Mouse (Mus musculus): ENCODE data around the gene Slc4a5. TPM values are rescaled to one million over a fixed set of nuclear protein-coding genes. Genes with fewer than 3 reads are reported as not detected.

Slc4a5 gene
- 0.02 TPM for polyA plus RNA-seq (2012; fragmentation: generic; extraction: Trizol)

DNA sequence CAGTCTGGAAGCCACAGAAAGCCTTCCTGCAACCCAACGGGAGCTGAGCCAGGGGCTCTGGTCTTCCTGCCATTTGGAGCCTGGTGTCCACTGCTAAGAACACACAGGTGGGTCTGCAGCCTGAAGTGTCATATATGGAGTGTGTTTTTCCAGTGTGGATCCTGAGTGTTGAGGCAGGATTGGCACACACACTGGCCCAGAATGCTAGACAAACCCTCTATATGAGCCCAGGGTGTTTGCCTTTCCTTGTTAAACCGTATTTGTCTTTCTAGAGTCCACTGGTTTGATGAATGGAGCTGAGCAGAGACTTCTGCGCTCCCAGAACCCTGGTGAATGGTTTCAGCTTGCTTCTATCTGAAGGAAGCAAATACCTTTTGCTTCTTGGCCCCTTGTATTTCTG is at the start of gene Slc4a5:
Slc4a5 (plus strand) TSS at position 15 of the 400 bp plus-strand sequence.
- peaks cover 37% of the 10 kb centered on the region for H3K27me3 ChIP-seq (ENCODE audit: control insufficient read depth, insufficient read depth, insufficient read length)
- H3K4me2 ChIP-seq (ENCODE audit: low read depth): no peak within 1 kb of the TSS
- H3ac ChIP-seq (ENCODE audit: control insufficient read depth, insufficient read length): no peak within 1 kb of the TSS
- no peaks in the 10 kb centered on the region for H3K36me3 ChIP-seq (ENCODE audit: control insufficient read depth, insufficient read depth)
- TF ChIP-seq E2F4 (IDR thresholded peaks at IDR 0.05; ENCODE audit: insufficient read depth) (no peak), MYOD1 (IDR thresholded peaks at IDR 0.05; ENCODE audit: control insufficient read depth in 1 of 3, insufficient read length in 2 of 3, low read depth in 2 of 3) (no peak), POLR2A (IDR thresholded peaks at IDR 0.05; ENCODE audit: insufficient read length, low read depth) (no peak), TCF12 (IDR thresholded peaks at IDR 0.05; ENCODE audit: insufficient read depth, poor library complexity, severe bottlenecking) (no peak)
- H3K79me2 ChIP-seq (ENCODE audit: control insufficient read depth, insufficient read depth): no peaks in the 10 kb centered on the region
- H3K4me3 ChIP-seq: no peak within 1 kb of the TSS

- TF ChIP-seq POLR2AphosphoS2 (IDR thresholded peaks at IDR 0.05; ENCODE audit: insufficient read length, low read depth) (no peak), POLR2A (IDR thresholded peaks at IDR 0.05; ENCODE audit: insufficient read length, low read depth) (no peak), MYOD1 (IDR thresholded peaks at IDR 0.05; ENCODE audit: control insufficient read depth in 1 of 3, insufficient read length in 2 of 3, low read depth in 2 of 3) (no peak)
Observed at GRCm38 (mm10) chr6:83169872-83170271, 49.8 kb upstream of the Slc4a5 start.

GRCm38 (mm10) chr6:83171063-83171462 is 48.6 kb upstream of the Slc4a5 start:
- TF ChIP-seq MAX (IDR thresholded peaks at IDR 0.05; ENCODE audit: low read depth): no peak
- TF ChIP-seq TCF12 (IDR thresholded peaks at IDR 0.05; ENCODE audit: insufficient read depth, poor library complexity, severe bottlenecking): no peak
- no peak for TF ChIP-seq SRF (IDR thresholded peaks at IDR 0.05; ENCODE audit: control insufficient read depth, insufficient read length, low read depth)
- TF ChIP-seq CEBPB (IDR thresholded peaks at IDR 0.05; ENCODE audit: insufficient read depth, poor library complexity, severe bottlenecking): no peak
- no peak for TF ChIP-seq E2F4 (IDR thresholded peaks at IDR 0.05; ENCODE audit: insufficient read depth)
- TF ChIP-seq USF1 (IDR thresholded peaks at IDR 0.05; ENCODE audit: low read depth): no peak
- no peak for TF ChIP-seq MYOG (IDR thresholded peaks at IDR 0.05; ENCODE audit: control insufficient read depth in 1 of 3, insufficient read depth in 1 of 3, insufficient read length in 2 of 3, low read depth in 2 of 3)
- no peak for TF ChIP-seq POLR2A (IDR thresholded peaks at IDR 0.05; ENCODE audit: insufficient read length, low read depth)
- no peak for TF ChIP-seq TCF3 (IDR thresholded peaks at IDR 0.05; ENCODE audit: insufficient read length, low read depth)
- no peak for TF ChIP-seq MYOD1 (IDR thresholded peaks at IDR 0.05; ENCODE audit: control insufficient read depth in 1 of 3, insufficient read length in 2 of 3, low read depth in 2 of 3)
- TF ChIP-seq POLR2AphosphoS2 (IDR thresholded peaks at IDR 0.05; ENCODE audit: insufficient read length, low read depth): no peak
- TF ChIP-seq REST (IDR thresholded peaks at IDR 0.05; ENCODE audit: insufficient read depth, insufficient read length): no peak
- no peaks in the 10 kb centered on the region for H3K27me3 ChIP-seq (ENCODE audit: control insufficient read depth, insufficient read depth, insufficient read length)
- H3K4me2 ChIP-seq (ENCODE audit: low read depth): no peak overlapping the region
- H3K36me3 ChIP-seq (ENCODE audit: control insufficient read depth, insufficient read depth): no peaks in the 10 kb centered on the region
- H3K4me3 ChIP-seq: no peak overlapping the region
- no peak overlapping the region for H3ac ChIP-seq (ENCODE audit: control insufficient read depth, insufficient read length)
- peaks cover 61% of the 10 kb centered on the region for H3K79me2 ChIP-seq (ENCODE audit: control insufficient read depth, insufficient read depth)

More at GRCm38 (mm10) chr6:83169872-83170271, 49.8 kb upstream of the Slc4a5 start:
- H3K79me2 ChIP-seq (ENCODE audit: control insufficient read depth, insufficient read depth): peaks cover 63% of the 10 kb centered on the region
- no peaks in the 10 kb centered on the region for H3K27me3 ChIP-seq (ENCODE audit: control insufficient read depth, insufficient read depth, insufficient read length)
- H3K4me3 ChIP-seq: no peak overlapping the region
- no peak overlapping the region for H3ac ChIP-seq (ENCODE audit: control insufficient read depth, insufficient read length)
- H3K4me2 ChIP-seq (ENCODE audit: low read depth): peak overlapping the region; percentile 67
- H3K36me3 ChIP-seq (ENCODE audit: control insufficient read depth, insufficient read depth): no peaks in the 10 kb centered on the region

- Histone ChIP-seq H3ac (ENCODE audit: control insufficient read depth, insufficient read length) (no peak overlapping the region), H3K4me2 (ENCODE audit: low read depth) (no peak overlapping the region), H3K4me3 (no peak overlapping the region), H3K79me2 (ENCODE audit: control insufficient read depth, insufficient read depth) (peaks cover 51% of the 10 kb centered on the region), H3K36me3 (ENCODE audit: control insufficient read depth, insufficient read depth) (peaks cover 4% of the 10 kb centered on the region), H3K27me3 (ENCODE audit: control insufficient read depth, insufficient read depth, insufficient read length) (no peaks in the 10 kb centered on the region)
- TF ChIP-seq USF1 (IDR thresholded peaks at IDR 0.05; ENCODE audit: low read depth): no peak
- no peak for TF ChIP-seq MAX (IDR thresholded peaks at IDR 0.05; ENCODE audit: low read depth)
- TF ChIP-seq REST (IDR thresholded peaks at IDR 0.05; ENCODE audit: insufficient read depth, insufficient read length): no peak
- TF ChIP-seq SRF (IDR thresholded peaks at IDR 0.05; ENCODE audit: control insufficient read depth, insufficient read length, low read depth): no peak
- TF ChIP-seq POLR2AphosphoS2 (IDR thresholded peaks at IDR 0.05; ENCODE audit: insufficient read length, low read depth): no peak
- no peak for TF ChIP-seq MYOD1 (IDR thresholded peaks at IDR 0.05; ENCODE audit: control insufficient read depth in 1 of 3, insufficient read length in 2 of 3, low read depth in 2 of 3)
- TF ChIP-seq CEBPB (IDR thresholded peaks at IDR 0.05; ENCODE audit: insufficient read depth, poor library complexity, severe bottlenecking): no peak
- TF ChIP-seq TCF3 (IDR thresholded peaks at IDR 0.05; ENCODE audit: insufficient read length, low read depth): no peak
- TF ChIP-seq E2F4 (IDR thresholded peaks at IDR 0.05; ENCODE audit: insufficient read depth): no peak
- TF ChIP-seq TCF12 (IDR thresholded peaks at IDR 0.05; ENCODE audit: insufficient read depth, poor library complexity, severe bottlenecking): no peak
Observed at GRCm38 (mm10) chr6:83172240-83172920, 47.2 kb upstream of the Slc4a5 start.

- Histone ChIP-seq H3ac (ENCODE audit: control insufficient read depth, insufficient read length) (no peak overlapping the region), H3K4me3 (no peak overlapping the region), H3K27me3 (ENCODE audit: control insufficient read depth, insufficient read depth, insufficient read length) (no peaks in the 10 kb centered on the region), H3K4me2 (ENCODE audit: low read depth) (no peak overlapping the region), H3K36me3 (ENCODE audit: control insufficient read depth, insufficient read depth) (peaks cover 4% of the 10 kb centered on the region), H3K79me2 (ENCODE audit: control insufficient read depth, insufficient read depth) (peaks cover 35% of the 10 kb centered on the region)
- TF ChIP-seq POLR2A (IDR thresholded peaks at IDR 0.05; ENCODE audit: insufficient read length, low read depth) (no peak), CEBPB (IDR thresholded peaks at IDR 0.05; ENCODE audit: insufficient read depth, poor library complexity, severe bottlenecking) (no peak), MYOG (IDR thresholded peaks at IDR 0.05; ENCODE audit: control insufficient read depth in 1 of 3, insufficient read depth in 1 of 3, insufficient read length in 2 of 3, low read depth in 2 of 3) (no peak), TCF12 (IDR thresholded peaks at IDR 0.05; ENCODE audit: insufficient read depth, poor library complexity, severe bottlenecking) (no peak), USF1 (IDR thresholded peaks at IDR 0.05; ENCODE audit: low read depth) (no peak), TCF3 (IDR thresholded peaks at IDR 0.05; ENCODE audit: insufficient read length, low read depth) (no peak), MYOD1 (IDR thresholded peaks at IDR 0.05; ENCODE audit: control insufficient read depth in 1 of 3, insufficient read length in 2 of 3, low read depth in 2 of 3) (no peak), E2F4 (IDR thresholded peaks at IDR 0.05; ENCODE audit: insufficient read depth) (no peak), SRF (IDR thresholded peaks at IDR 0.05; ENCODE audit: control insufficient read depth, insufficient read length, low read depth) (no peak), POLR2AphosphoS2 (IDR thresholded peaks at IDR 0.05; ENCODE audit: insufficient read length, low read depth) (no peak), REST (IDR thresholded peaks at IDR 0.05; ENCODE audit: insufficient read depth, insufficient read length) (no peak)
Observed at GRCm38 (mm10) chr6:83175996-83176395, 43.6 kb upstream of the Slc4a5 start.
